Mouse (Mus musculus): ENCODE data around the gene Endod1. TPM values are rescaled to one million over a fixed set of nuclear protein-coding genes. Genes with fewer than 3 reads are reported as not detected.

The Endod1 gene
- polyA plus RNA-seq, 1 experiment from 2014 or later, result 18.9 TPM

- H3K36me3 ChIP-seq (ENCODE audit: insufficient read depth), result no peaks in the 10 kb centered on the region
- peak; percentile 26 for DNase-seq
- no peak overlapping the region for H3K27ac ChIP-seq (ENCODE audit: low read depth)
- no peaks in the 10 kb centered on the region for H3K4me1 ChIP-seq (ENCODE audit: insufficient read depth)
- no peak overlapping the region for H3K4me2 ChIP-seq
- H3K27me3 ChIP-seq (ENCODE audit: insufficient read depth, low read length), result no peaks in the 10 kb centered on the region
- H3K9me3 ChIP-seq (ENCODE audit: low read depth, low read length), result no peaks in the 10 kb centered on the region
- H3K9ac ChIP-seq, result no peak overlapping the region
- no peak overlapping the region for H3K4me3 ChIP-seq (ENCODE audit: low read depth, low read length)
- ATAC-seq (ENCODE audit: insufficient read depth), result no peak
- TF ChIP-seq CTCF (IDR thresholded peaks at IDR 0.05; ENCODE audit: low read depth), result peak; percentile 59
- WGBS, result 85% methylated on average over 1 of the region's 1 CpGs
Observed at GRCm38 (mm10) chr9:14390278-14390677, 9.0 kb upstream of the Endod1 start.

GRCm38 (mm10) chr9:14389050-14389621 lies 7.8 kb upstream of the Endod1 start:
- Histone ChIP-seq H3K4me2 (no peak overlapping the region), H3K4me3 (ENCODE audit: low read depth, low read length) (no peak overlapping the region), H3K9ac (no peak overlapping the region), H3K27me3 (ENCODE audit: insufficient read depth, low read length) (no peaks in the 10 kb centered on the region), H3K36me3 (ENCODE audit: insufficient read depth) (no peaks in the 10 kb centered on the region), H3K27ac (ENCODE audit: low read depth) (no peak overlapping the region), H3K4me1 (ENCODE audit: insufficient read depth) (no peaks in the 10 kb centered on the region), H3K9me3 (ENCODE audit: low read depth, low read length) (no peaks in the 10 kb centered on the region)
- ATAC-seq (ENCODE audit: insufficient read depth), result no peak
- WGBS, result 80% methylated on average over 4 of the region's 4 CpGs
- no peak for TF ChIP-seq CTCF (IDR thresholded peaks at IDR 0.05; ENCODE audit: low read depth)
- no peak for DNase-seq

- ATAC-seq (ENCODE audit: insufficient read depth) (no peak), DNase-seq (no peak)
- Histone ChIP-seq H3K36me3 (ENCODE audit: insufficient read depth) (no peaks in the 10 kb centered on the region), H3K9ac (no peak overlapping the region), H3K27me3 (ENCODE audit: insufficient read depth, low read length) (no peaks in the 10 kb centered on the region), H3K4me3 (ENCODE audit: low read depth, low read length) (no peak overlapping the region), H3K9me3 (ENCODE audit: low read depth, low read length) (no peaks in the 10 kb centered on the region), H3K4me1 (ENCODE audit: insufficient read depth) (no peaks in the 10 kb centered on the region), H3K27ac (ENCODE audit: low read depth) (no peak overlapping the region), H3K4me2 (no peak overlapping the region)
- peak; percentile 37 for TF ChIP-seq CTCF (IDR thresholded peaks at IDR 0.05; ENCODE audit: low read depth)
- WGBS, result 84% methylated on average over 1 of the region's 1 CpGs
Observed at GRCm38 (mm10) chr9:14388001-14388400, 6.7 kb upstream of the Endod1 start.

- Histone ChIP-seq H3K4me1 (ENCODE audit: insufficient read depth) (no peaks in the 10 kb centered on the region), H3K9ac (no peak overlapping the region), H3K36me3 (ENCODE audit: insufficient read depth) (no peaks in the 10 kb centered on the region), H3K4me2 (no peak overlapping the region), H3K27me3 (ENCODE audit: insufficient read depth, low read length) (no peaks in the 10 kb centered on the region), H3K27ac (ENCODE audit: low read depth) (no peak overlapping the region), H3K9me3 (ENCODE audit: low read depth, low read length) (no peaks in the 10 kb centered on the region), H3K4me3 (ENCODE audit: low read depth, low read length) (no peak overlapping the region)
- ATAC-seq (ENCODE audit: insufficient read depth) (no peak), DNase-seq (no peak)
- TF ChIP-seq CTCF (IDR thresholded peaks at IDR 0.05; ENCODE audit: low read depth), result no peak
- 69% methylated on average over 9 of the region's 9 CpGs for WGBS
Observed at GRCm38 (mm10) chr9:14386831-14387230, 5.5 kb upstream of the Endod1 start.

- 80% methylated on average over 8 of the region's 8 CpGs for WGBS
- H3K9me3 ChIP-seq (ENCODE audit: low read depth, low read length), result no peaks in the 10 kb centered on the region
- no peaks in the 10 kb centered on the region for H3K4me1 ChIP-seq (ENCODE audit: insufficient read depth)
- TF ChIP-seq CTCF (IDR thresholded peaks at IDR 0.05; ENCODE audit: low read depth), result no peak
- H3K27me3 ChIP-seq (ENCODE audit: insufficient read depth, low read length), result no peaks in the 10 kb centered on the region
- H3K9ac ChIP-seq, result no peak overlapping the region
- H3K27ac ChIP-seq (ENCODE audit: low read depth), result no peak overlapping the region
- H3K4me2 ChIP-seq, result no peak overlapping the region
- no peak overlapping the region for H3K4me3 ChIP-seq (ENCODE audit: low read depth, low read length)
- ATAC-seq (ENCODE audit: insufficient read depth) (no peak), DNase-seq (no peak)
- H3K36me3 ChIP-seq (ENCODE audit: insufficient read depth), result no peaks in the 10 kb centered on the region
Observed at GRCm38 (mm10) chr9:14385665-14386064, 4.4 kb upstream of the Endod1 start.

GRCm38 (mm10) chr9:14383186-14383920 lies 2.0 kb upstream of the Endod1 start:
- H3K27ac ChIP-seq (ENCODE audit: low read depth), result no peak overlapping the region
- DNase-seq (no peak), ATAC-seq (ENCODE audit: insufficient read depth) (no peak)
- no peaks in the 10 kb centered on the region for H3K36me3 ChIP-seq (ENCODE audit: insufficient read depth)
- H3K9me3 ChIP-seq (ENCODE audit: low read depth, low read length), result no peaks in the 10 kb centered on the region
- H3K4me3 ChIP-seq (ENCODE audit: low read depth, low read length), result no peak overlapping the region
- no peak for TF ChIP-seq CTCF (IDR thresholded peaks at IDR 0.05; ENCODE audit: low read depth)
- no peak overlapping the region for H3K9ac ChIP-seq
- H3K4me2 ChIP-seq, result no peak overlapping the region
- H3K4me1 ChIP-seq (ENCODE audit: insufficient read depth), result peaks cover 8% of the 10 kb centered on the region; the same call in 1 of the 2 replicates
- H3K27me3 ChIP-seq (ENCODE audit: insufficient read depth, low read length), result no peaks in the 10 kb centered on the region
- 84% methylated on average over 4 of the region's 4 CpGs for WGBS

- peak; percentile 30 for DNase-seq
- H3K9ac ChIP-seq, result no peak overlapping the region
- peaks cover 11% of the 10 kb centered on the region; the same call in 1 of the 2 replicates for H3K4me1 ChIP-seq (ENCODE audit: insufficient read depth)
- H3K36me3 ChIP-seq (ENCODE audit: insufficient read depth), result no peaks in the 10 kb centered on the region
- no peak for ATAC-seq (ENCODE audit: insufficient read depth)
- no peak for TF ChIP-seq CTCF (IDR thresholded peaks at IDR 0.05; ENCODE audit: low read depth)
- 56% methylated on average over 5 of the region's 5 CpGs for WGBS
- no peak overlapping the region for H3K4me3 ChIP-seq (ENCODE audit: low read depth, low read length)
- no peak overlapping the region for H3K4me2 ChIP-seq
- no peaks in the 10 kb centered on the region for H3K27me3 ChIP-seq (ENCODE audit: insufficient read depth, low read length)
- H3K9me3 ChIP-seq (ENCODE audit: low read depth, low read length), result no peaks in the 10 kb centered on the region
- no peak overlapping the region for H3K27ac ChIP-seq (ENCODE audit: low read depth)
Observed at GRCm38 (mm10) chr9:14382256-14382791, 1.0 kb upstream of the Endod1 start.
